Mouse (Mus musculus) liver (tissue): ENCODE data around the gene Slc36a1.
A peak's percentile ranks its signal among the peaks of the same experiment; 100 is the strongest.

Source experiments
- DNase-seq: peaks from one replicate; pipeline ENCODE4 v3.0.0-alpha.2; 2020; ENCODE audit warnings: mixed read lengths

Gene Slc36a1

DNA sequence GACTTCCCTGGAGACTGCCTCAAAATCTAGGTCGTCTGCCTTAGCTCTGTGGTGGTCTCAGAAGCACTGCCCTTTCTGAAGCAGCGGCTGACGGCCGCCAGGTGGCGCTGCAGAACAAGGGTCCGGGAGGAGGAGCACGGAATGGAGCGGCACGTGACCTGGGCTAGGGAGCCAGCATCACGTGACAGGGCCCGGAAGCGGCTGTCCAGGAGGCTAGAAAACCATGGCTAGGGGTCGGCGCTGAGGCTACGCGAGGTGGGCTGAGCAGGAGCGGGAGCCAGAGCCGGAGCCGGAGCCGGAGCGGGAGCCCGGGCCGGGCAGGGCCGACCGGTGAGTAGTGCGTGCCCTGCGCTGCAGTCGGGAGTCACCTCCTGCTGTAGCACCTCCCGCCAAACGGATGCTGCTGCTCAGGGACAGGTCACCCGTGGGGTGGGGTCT lies at the start of gene Slc36a1:
TSS of gene Slc36a1 (plus strand) at position 192 of the 438 bp plus-strand sequence.
- peak; percentile 96 for DNase-seq

DNA sequence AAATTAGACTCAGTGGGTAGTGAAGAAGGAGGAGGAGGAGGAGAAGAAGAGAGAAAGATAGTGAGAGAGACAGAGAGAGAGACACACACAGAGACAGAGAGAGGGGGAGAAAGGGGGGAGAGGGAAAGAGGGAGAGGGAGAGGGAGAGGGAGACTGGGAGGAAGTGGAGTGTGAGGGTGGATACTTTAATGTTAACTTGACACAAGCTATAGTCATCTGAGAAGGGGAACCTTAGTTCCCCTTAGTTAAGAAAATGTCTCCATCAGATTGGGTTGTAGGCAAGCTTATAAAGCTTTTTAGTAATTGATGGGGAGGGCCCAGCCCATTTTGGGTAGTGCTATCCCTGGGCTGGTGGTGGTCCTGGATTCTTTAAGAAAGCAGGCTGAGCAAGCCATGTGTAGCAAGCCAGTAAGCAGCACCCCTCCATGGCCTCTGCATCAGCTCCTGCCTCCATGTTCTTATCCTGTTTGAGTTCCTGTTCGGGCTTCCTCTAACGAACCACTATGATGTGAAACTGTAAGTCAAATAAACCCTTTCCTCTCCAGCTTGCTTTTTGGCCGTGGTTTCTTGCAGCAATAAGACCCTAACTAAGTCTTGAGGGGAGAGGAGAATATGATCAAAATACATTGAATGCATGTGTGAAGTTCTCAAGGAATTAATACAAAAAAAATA lies 49.6 kb upstream of the Slc36a1 start:
- no peak for DNase-seq

DNA sequence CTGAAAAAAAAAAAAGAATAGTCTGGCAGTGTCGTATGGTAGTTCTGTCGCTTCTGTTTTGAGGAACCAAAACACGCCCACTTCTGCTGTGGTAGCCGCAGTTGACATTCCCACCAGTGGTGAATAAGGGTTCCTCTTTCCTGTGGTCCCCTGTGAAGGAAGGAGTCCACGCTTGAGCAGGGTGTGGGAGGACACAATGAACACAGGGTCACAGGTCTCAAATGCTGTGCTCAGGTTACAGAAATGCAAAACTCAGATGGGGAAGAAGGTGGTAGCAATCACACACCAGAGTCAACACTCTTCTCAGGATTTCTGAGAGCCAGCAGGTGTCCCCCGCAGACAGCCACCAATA lies 49.1 kb upstream of the Slc36a1 start:
- DNase-seq: peak; percentile 18

DNA sequence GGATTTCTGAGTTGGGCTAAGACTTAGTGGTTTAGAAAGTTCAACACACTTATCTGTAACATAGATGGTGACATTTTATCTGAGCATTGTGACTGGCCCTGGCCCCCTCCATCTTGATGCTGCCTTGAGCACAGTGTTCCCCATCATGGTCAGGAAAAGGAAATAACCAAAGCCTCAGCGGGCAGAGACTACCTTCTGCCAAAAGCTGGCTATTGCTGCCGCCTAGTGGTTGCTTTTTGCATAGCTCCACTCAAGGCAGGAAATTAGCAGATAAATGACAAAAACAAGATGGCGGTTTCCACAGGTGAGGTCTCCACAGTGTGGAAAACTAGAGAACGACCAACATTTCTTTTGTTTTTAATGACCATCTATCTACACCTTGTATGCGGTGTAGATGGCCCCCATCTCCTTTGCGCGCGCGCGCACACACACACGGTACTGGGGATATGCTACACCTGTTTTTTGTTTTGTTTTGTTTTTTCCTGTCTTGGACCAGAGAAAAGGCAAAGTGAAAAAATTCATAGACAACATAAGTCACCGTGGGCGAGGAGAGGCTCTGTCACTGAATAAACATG lies 45.3 kb upstream of the Slc36a1 start:
- peak; percentile 80 for DNase-seq

DNA sequence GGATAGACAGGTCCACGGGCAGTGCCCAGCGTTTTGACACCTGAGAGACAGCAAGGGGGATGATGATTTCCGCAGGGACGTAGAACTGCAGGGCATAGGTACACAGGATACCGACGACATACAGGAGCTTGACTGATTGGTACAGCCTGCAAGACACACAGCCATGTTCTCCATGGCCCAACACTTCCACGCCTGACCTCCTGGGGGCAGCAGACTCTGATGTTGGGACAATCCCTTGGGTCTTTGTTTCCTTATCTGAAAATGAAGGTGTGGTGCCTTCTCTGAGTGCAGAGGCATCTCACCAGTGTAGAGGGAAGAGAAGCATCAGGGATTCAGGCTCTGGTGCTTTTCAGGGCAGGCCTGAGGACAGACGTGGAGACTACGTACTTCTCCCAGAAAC lies 41.5 kb upstream of the Slc36a1 start:
- DNase-seq: peak; percentile 62

DNA sequence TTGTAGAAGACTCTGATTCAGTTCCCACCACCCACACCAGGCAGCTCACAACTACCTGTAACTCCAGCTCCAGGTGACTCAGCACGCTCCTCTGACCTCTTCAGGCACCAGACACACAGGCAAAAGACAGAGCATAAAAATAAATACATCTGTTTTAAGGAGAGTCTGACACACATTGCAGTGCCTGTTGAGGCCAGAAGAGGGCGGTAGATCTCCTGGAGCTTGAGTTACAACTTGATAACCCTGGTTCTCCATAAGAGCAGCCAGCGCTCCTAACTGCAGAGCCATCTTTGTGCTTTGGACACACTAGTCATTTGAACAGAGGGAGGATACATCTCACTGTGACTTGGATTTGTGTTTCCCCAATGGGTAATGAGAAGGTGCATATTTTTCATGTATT lies 39.4 kb upstream of the Slc36a1 start:
- peak; percentile 48 for DNase-seq

DNA sequence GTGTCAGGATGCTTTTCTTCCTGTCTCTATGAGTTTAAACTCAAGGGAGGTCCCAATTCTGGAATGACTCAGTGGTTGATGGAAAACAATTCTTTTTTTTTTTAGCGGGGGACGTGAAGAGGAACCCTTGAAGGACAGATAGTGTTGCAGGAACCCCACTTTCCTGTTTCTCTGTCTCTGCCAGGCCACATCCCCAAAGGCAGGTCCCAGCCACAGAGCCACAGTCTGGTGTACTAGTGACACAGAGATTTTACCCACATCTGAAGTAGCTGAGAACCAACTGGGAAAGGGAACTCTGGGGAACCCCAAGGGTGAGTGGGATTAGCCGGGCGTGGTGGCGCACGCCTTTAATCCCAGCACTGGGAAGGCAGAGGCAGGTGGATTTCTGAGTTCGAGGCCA lies 38.4 kb upstream of the Slc36a1 start:
- DNase-seq: no peak

DNA sequence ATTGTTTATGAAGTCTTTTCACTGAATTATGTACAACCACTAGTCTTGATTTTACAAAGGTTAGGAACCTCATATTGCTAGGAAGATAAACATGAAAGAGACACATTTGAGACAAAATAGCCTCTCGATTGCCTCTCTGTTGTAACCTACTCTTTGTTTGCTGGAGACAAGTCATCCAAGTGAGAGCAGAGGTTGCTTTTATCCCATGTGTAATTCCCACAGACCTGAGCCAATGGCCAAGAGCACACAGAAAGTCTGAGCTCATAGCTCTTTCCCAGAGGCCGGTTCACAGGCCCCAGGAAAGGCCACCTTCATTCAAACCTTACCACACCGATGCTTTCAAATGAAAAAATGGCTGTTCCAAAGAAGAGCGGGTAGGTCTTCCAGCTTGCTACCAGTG lies 35.6 kb upstream of the Slc36a1 start:
- DNase-seq: no peak

DNA sequence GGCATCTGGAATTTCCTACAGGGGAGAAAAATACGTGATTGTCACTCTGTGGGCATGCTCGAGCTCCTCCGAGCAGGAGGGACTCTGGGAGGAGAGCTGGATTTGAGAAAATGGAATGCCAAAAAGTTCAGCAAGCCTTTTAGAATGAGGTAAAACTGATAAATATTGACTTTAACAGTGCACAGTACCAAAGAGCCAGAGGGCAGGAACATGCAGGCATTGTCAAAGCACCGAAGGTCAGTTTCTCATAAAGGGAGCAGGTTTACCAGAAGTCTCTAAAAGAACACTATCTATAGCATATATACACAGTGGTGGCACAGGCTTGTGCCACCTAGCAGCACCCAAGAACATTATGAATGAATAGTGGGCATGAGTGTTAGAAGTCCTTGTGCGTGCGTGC lies 35.2 kb upstream of the Slc36a1 start:
- DNase-seq: no peak

DNA sequence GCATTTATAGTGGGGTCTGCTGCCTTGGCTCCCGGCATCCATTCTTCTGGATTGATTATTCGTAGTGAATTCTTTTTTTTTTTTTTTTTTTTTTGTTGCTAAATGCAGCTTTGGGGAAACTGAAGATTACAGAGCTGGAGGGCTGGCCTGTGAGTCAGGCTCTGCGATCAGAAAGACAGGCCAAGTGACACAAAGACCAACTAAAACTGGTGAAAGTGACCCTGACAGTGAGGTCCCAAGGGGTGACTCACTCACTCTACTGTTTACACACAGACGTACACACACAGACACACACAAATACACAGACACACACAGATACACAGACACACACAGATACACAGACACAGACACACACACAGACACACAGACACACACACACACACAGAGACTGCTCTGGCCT lies 33.6 kb upstream of the Slc36a1 start:
- no peak for DNase-seq

DNA sequence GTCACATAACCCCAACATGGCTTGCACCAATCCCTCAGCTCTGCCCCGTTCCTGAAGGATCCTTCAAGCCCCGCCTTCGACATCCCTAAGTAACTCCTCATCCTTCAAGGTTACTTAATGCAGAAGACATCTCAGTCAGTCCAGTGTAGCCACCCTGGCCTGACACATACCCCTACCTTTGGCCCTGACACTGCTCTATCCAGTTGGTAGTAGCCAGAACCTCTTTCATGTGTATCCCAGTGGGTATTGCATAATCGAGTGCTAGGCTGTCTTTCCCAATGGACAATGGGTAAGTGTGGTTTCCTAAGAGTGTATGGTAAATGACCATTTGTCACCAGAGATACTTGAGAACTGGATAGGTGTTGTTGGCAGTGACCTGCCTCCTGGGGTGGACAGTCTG lies 25.3 kb upstream of the Slc36a1 start:
- DNase-seq: no peak

DNA sequence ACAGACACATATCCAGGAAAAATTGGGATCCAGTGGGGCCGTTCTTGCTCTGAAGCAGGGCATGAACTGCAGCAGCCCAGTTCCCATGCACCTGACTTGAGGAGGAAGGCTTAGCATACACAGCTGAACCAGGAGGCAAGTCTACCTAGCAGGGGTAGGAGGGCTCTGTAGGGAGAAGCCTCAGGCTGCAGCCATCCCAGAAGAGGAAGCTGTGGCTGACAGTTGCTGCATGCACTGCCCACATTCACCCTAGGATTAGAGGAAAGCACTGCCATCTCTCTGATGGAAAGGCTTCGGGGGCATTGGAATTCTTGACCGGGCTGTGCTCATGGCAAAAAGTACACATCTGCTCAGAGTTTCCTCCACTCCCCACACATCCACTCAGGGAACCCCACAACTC lies 24.3 kb upstream of the Slc36a1 start:
- DNase-seq: no peak

DNA sequence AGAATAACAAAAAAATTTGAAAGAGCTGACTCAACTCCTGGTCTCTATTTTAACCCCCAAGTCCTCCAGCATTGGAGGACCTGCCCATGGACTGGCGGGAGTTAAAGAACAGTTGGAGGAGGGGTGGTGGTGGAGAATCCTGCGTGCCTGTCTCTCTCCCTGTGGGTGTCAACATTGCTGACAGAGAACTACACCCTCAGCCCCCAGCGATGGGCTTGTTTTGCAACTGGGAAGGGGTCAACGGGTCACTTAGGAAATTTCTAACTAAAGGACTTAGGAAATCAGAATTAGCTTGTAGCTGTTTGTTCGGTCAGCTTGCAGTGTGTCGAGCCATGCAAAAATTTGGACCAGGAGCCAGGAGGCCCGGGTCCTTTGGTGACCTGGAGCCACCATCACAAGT lies 21.0 kb upstream of the Slc36a1 start:
- peak; percentile 38 for DNase-seq

DNA sequence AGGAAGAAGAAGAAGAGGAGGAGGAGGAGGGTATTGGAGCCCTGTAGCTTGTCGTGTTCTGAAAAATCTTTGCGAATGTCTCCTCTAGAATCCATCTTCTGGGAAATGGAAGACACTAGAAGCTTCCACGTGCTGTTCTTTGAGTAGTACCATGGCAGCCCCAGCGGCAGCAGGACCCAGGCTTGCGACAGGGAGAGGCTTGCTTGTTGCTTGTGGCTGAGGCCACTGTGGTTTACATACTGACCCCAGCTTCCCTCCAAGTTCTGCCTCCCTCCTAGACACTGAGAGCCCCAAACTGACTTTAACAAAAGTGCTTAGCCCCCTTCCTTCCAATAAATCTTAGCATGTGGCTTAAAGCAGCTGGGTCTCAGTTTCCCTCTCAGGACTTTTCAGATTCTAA lies 19.9 kb upstream of the Slc36a1 start:
- no peak for DNase-seq

DNA sequence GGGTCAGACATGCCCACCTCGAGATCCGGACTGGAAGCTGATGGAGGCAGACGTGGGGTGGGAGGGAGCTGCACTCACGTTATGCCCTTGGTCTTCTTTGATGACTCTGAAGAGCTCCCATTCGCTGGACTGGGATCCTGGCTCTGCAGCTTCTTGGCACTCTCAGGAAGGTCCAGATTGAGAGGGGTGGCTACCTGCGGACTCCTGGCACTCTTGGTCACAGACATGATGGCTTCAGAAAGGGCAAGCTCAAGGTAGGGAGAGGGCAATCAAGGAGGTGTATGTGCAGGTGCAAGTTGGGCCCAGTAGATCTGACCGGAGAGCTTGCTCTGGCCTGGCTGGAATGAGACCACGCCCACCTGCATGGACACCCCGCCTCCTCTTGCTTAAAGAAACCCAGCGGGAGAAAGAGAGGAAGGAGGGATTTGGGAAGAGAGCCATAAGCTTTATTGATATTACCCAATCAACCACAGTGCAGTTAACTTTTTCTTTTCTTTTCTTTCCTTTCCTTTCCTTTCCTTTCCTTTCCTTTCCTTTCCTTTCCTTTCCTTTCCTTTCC lies 19.3 kb upstream of the Slc36a1 start, which contains the start of gene Slc36a2:
TSS of gene Slc36a2 (minus strand) at position 345 of the 559 bp plus-strand sequence.
- peak; percentile 45 for DNase-seq

DNA sequence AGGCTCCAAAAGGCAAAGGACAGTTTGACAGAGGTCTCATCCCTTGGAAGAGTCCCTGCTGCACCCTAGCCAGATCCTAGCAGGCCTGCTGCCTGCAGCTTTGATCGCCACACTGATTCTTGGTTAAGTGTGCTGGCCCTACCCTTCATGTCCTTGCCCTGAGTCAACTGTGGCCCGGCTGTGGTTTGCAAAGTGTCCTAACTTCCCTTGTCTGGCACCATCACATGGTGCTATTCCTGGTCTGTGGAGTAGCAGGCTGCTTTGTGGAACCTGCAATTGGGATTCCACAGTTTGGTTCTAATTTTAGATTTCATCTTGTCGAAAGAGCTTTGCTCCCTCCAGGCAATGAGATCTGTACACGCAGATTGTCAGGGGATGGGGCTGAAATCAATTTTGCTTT lies 16.9 kb upstream of the Slc36a1 start:
- DNase-seq: no peak

DNA sequence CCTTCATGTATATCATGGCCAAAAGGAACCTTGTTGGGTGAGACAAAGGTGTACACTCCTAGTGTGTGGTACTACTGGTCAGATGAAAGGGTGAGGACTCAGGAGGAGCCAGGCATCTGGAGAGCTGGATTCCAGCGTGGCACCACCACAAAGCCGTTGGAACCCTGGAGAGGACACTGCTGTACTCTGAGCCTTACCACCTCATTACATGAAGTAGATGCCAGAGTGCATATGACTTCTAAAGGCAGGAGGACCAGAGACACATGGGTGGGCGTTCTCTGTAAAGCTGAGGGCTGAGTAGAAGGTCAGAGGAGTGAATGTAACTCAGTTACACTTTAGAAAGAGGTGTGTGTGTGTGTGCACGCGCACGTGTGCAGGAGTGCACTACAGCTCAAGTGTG lies 16.4 kb upstream of the Slc36a1 start:
- no peak for DNase-seq

DNA sequence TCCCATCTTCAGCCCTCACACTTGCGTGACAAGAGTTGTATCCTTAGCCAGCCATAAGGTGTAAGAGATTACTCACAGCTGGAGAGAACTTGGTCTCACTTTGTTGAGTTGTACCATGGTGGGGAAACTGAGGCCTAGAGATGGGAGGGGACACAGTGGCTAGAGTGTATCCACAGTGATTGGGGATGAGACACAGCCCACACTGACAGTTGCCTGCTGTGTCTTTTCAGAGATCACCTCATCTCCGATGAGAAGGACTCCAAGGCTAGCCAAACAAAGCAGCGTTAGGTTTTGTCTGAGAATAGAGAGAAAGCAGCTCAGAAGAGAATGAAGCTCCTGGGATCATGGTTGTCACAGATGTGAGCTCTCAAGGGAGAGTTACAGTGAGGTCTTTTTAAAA lies 13.9 kb upstream of the Slc36a1 start:
- no peak for DNase-seq

DNA sequence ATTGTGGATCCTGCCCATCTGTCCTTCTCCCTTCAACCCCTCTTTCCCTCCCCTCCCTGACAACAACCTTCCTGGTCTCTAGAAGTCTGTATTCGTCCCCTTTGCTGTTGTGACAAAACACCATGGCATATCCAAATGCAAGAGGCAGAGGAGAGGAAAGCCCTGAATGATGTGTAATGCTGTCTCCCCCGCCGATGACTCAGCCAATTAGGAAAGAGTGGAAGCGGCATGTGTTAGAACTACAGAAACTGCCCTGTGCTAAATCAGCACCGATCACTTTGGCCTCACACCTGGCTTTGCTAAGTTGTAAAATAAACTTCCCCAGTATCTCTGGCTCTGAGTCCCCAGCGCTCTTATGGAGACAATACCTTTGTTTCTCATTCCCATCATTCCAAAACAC lies 7.1 kb upstream of the Slc36a1 start:
- DNase-seq: no peak

DNA sequence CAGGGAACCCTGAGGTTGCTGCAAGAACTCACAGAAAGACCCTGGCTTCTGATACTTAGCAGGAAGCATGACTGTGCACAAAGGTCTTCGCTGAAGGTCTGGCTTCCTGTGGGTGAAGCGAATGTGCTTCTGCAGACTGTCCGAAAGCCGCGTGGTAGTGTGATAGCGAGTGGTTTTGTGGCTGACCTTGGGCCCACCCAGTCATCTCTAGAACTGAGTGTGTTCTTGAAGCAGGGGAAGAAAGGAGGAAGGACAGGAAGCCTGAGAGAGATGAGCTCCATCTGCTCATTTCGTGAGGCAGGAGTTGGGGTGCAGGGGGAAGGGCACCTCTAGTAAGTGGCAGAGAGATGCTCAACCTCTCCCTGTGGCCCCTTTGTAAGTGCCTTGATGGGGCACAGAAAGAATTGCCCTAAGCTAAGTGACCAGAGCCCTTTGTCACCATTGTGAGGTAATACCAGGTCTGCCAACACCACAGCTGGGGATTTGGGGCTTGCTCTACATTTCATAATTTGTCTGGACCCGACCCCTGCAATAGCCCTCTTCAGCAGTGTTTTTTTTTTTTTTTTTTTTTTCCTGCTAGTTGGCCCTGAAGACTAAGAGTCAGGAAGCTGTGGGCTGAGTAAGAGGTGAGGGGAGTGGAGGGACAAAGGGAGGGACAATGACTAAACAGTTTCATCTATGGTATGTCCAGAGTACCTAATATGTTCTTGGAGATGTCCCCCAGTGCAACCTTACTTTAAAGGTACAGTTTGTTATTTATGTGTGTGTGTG lies 6.2 kb upstream of the Slc36a1 start:
- DNase-seq: peak; percentile 31

DNA sequence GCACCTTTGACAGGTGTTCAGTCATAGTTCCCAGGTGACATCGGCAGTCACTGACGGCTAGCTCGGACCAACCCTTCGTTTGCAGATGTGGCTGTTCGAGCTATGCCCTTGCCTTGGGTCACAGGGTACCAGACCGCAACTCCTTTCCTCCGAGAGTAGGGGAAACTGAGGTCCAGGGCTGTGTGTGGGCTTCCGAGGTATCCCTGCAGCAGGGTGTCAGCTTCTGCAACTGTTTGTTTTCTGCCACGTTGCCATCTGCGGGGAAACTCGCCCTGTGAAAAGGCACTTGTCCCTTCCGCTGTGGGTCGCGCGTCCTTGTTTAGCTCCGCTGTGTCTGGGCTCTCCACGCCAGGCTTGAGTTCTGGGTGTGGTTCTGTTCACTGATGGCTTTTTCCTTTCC lies 452 bp downstream of the Slc36a1 start:
- peak; percentile 28 for DNase-seq

DNA sequence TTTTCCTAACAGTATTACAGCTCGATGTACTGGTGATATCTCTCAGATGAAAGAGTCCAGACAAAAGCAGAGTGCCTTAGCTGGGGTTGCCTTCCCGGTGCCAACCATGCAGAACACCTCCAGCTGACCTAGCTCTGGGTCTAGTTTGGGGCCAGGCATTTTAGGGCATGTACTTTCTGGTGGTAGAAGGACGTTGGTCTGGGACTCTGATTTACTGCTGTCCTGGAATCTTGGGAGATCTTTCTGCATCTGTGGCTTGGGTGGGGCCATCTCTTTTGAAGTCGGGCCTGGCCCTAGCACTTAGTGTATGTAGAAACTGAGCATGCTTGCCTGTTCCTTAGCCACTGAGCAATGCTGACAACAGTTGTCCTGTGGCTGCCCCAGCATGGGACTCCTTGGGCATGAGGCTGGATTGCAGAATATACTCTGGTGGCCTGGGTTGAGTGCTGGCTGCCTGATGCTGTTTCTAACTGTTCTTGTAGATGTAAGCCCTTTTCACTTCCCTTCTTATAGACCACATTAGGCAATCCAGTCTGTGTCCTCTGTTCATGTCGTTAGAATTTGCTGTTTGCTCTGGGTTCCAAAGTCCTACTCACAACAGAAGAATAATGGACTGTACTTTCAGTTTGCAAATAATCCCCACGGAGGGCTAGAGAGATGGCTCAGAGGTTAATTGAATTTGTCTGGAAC lies 4.0 kb downstream of the Slc36a1 start:
- no peak for DNase-seq

DNA sequence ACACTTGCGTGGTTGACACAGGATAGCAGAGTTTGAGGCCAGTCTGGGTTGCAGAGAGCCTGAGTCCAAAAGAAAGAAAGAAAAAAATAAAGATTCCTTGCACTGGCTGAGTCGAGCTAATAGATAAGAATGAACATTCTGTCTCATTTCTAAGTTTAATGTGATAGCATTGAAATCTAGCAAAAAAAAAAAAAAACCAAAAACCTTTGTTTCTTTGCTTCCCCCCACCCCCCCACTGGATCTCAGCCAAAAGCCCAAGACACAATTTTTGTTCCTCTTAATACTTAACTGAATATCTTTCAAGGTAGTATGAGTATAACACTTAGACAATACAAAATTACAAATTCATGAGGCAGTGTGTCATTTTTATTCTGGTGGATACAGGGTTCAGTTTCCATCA lies 4.9 kb downstream of the Slc36a1 start:
- DNase-seq: no peak
